Mouse (Mus musculus): ENCODE data around the gene Hmgb2. TPM values are rescaled to one million over a fixed set of nuclear protein-coding genes. Genes with fewer than 3 reads are reported as not detected.

The Hmgb2 gene
- 14.6 and 14.8 TPM in 2 replicates for total RNA-seq (2014; rRNA removed)
- polyA plus RNA-seq (2015; fragmentation: Nextera tagmentation; extraction: Ambion mirVana) = 140 and 154 TPM in 2 replicates

DNA sequence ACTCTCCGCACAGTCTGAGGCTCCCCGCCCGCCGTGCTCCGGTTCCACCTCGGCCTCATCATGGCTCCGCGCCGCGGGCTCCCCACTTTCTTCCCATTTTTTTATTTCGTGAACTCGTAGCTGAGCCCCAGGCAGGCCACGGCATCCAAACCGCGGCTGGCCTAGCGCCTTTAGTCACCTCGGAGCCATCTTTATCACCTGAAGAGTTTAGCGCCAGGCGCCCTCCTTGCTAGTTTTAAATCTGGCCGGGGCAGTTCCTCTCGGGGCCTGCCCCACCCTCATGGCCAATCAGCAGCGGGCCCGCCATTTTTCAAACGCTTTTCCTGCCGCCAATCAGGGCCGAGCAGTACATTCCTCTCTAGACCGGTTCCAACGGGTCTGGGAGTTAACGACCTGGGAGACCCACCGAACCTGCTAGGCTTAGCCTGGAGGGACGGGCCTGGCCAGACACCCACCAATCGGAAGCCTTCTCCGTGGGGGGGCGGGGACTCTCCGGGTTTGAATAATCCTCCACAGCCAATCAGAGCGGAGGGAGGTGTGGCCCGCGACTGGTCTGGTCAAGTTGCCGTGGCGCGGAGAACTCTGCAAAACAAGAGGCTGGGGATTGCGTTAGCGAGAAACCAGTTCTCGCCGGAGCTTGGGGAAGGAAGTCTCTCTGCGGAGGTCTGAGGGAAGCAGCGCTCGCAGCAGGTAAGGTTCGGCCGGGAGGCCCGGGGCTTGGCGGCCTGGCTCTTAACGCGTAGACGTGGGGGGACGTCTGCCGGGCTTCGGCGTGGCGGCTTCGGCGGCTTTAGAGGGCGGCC, at the start of gene Hmgb2:
TSS of gene Hmgb2 (plus strand) at position 592 of the 803 bp plus-strand sequence.
- TF ChIP-seq CTCF (IDR thresholded peaks at IDR 0.05; ENCODE audit: low read depth) = no peak
- WGBS = under 1% methylated on average over 60 of the region's 63 CpGs
- DNase-seq (ENCODE audit: low spot score) (peak; percentile 100), ATAC-seq (peak; percentile 100)
- Histone ChIP-seq H3K27ac (peak within 1 kb of the TSS; percentile 100), H3K4me3 (ENCODE audit: low read length) (peak within 1 kb of the TSS; percentile 94), H3K4me2 (ENCODE audit: low read depth, low read length) (peak within 1 kb of the TSS; percentile 87), H3K9ac (replicated peaks; ENCODE audit: low read length) (peak within 1 kb of the TSS; percentile 99), H3K9me3 (ENCODE audit: low read length) (no peaks in the 10 kb centered on the region), H3K27me3 (ENCODE audit: insufficient read depth, low read length) (no peaks in the 10 kb centered on the region), H3K4me1 (ENCODE audit: insufficient read depth, low read length) (no peaks in the 10 kb centered on the region), H3K36me3 (ENCODE audit: insufficient read depth, low read length) (no peaks in the 10 kb centered on the region)

GRCm38 (mm10) chr8:57462839-57463238, 48.9 kb upstream of the Hmgb2 start:
- Histone ChIP-seq H3K27me3 (ENCODE audit: insufficient read depth, low read length) (no peaks in the 10 kb centered on the region), H3K4me2 (ENCODE audit: low read depth, low read length) (no peak overlapping the region), H3K36me3 (ENCODE audit: insufficient read depth, low read length) (no peaks in the 10 kb centered on the region), H3K9ac (replicated peaks; ENCODE audit: low read length) (no peak overlapping the region), H3K27ac (no peak overlapping the region), H3K4me3 (ENCODE audit: low read length) (no peak overlapping the region), H3K9me3 (ENCODE audit: low read length) (no peaks in the 10 kb centered on the region), H3K4me1 (ENCODE audit: insufficient read depth, low read length) (no peaks in the 10 kb centered on the region)
- 59% methylated on average over 1 of the region's 1 CpGs for WGBS
- DNase-seq (ENCODE audit: low spot score) (no peak), ATAC-seq (no peak)
- TF ChIP-seq CTCF (IDR thresholded peaks at IDR 0.05; ENCODE audit: low read depth) = no peak

DNA sequence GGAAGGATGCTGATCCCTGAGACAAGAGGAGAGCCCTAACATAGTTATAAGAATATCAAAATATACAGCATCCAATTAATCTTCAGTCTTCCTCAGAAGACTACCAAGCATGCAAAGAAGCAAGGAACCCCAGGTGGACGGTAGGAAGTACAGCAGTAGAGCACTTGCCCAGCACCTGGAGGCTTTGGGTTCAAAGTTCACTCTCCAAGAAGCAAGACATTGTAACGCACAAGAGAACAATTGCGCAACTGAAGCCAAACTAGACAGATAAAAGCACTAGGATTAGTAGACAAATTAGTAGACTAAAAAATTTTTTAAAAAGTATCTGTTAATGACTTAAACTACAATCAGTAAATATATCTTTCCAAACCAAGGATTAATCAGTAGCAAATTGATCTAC, 48.0 kb upstream of the Hmgb2 start:
- Histone ChIP-seq H3K9me3 (ENCODE audit: low read length) (no peaks in the 10 kb centered on the region), H3K36me3 (ENCODE audit: insufficient read depth, low read length) (no peaks in the 10 kb centered on the region), H3K27ac (no peak overlapping the region), H3K4me2 (ENCODE audit: low read depth, low read length) (no peak overlapping the region), H3K27me3 (ENCODE audit: insufficient read depth, low read length) (no peaks in the 10 kb centered on the region), H3K4me3 (ENCODE audit: low read length) (no peak overlapping the region), H3K4me1 (ENCODE audit: insufficient read depth, low read length) (no peaks in the 10 kb centered on the region), H3K9ac (replicated peaks; ENCODE audit: low read length) (no peak overlapping the region)
- DNase-seq (ENCODE audit: low spot score) (no peak), ATAC-seq (no peak)
- 89% methylated on average over 3 of the region's 3 CpGs for WGBS
- TF ChIP-seq CTCF (IDR thresholded peaks at IDR 0.05; ENCODE audit: low read depth) = no peak

GRCm38 (mm10) chr8:57468624-57469023, 43.1 kb upstream of the Hmgb2 start:
- no peaks in the 10 kb centered on the region for H3K4me1 ChIP-seq (ENCODE audit: insufficient read depth, low read length)
- H3K9me3 ChIP-seq (ENCODE audit: low read length) = no peaks in the 10 kb centered on the region
- no peak overlapping the region for H3K4me3 ChIP-seq (ENCODE audit: low read length)
- H3K4me2 ChIP-seq (ENCODE audit: low read depth, low read length) = no peak overlapping the region
- 48% methylated on average over 5 of the region's 5 CpGs for WGBS
- no peak overlapping the region for H3K9ac ChIP-seq (replicated peaks; ENCODE audit: low read length)
- peak; percentile 51 for DNase-seq (ENCODE audit: low spot score)
- no peak for TF ChIP-seq CTCF (IDR thresholded peaks at IDR 0.05; ENCODE audit: low read depth)
- peak; percentile 61; the same call in 1 of the 2 replicates for ATAC-seq
- no peaks in the 10 kb centered on the region for H3K27me3 ChIP-seq (ENCODE audit: insufficient read depth, low read length)
- H3K36me3 ChIP-seq (ENCODE audit: insufficient read depth, low read length) = no peaks in the 10 kb centered on the region
- no peak overlapping the region for H3K27ac ChIP-seq

DNA sequence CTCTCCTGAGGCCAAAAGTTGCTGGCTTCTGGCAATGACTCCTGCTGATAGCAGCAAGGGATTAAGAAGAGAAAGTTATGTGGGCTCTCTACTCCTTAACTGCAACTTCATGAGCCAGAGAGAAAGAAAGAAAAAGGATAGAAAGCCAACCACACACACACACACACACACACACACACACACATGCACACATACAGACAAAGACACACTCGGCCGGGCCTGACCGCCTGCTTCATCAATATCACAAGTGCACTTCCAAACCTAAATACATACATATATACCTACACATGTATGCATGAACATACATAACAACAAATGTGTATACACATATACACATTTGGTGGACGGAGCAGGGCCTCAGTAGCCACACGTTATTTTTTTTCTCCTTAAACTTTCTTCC, 40.8 kb upstream of the Hmgb2 start:
- no peak overlapping the region for H3K4me2 ChIP-seq (ENCODE audit: low read depth, low read length)
- no peaks in the 10 kb centered on the region for H3K4me1 ChIP-seq (ENCODE audit: insufficient read depth, low read length)
- H3K36me3 ChIP-seq (ENCODE audit: insufficient read depth, low read length) = no peaks in the 10 kb centered on the region
- ATAC-seq (no peak), DNase-seq (ENCODE audit: low spot score) (no peak)
- no peak for TF ChIP-seq CTCF (IDR thresholded peaks at IDR 0.05; ENCODE audit: low read depth)
- WGBS = 91% methylated on average over 5 of the region's 5 CpGs
- no peak overlapping the region for H3K27ac ChIP-seq
- H3K4me3 ChIP-seq (ENCODE audit: low read length) = no peak overlapping the region
- H3K9me3 ChIP-seq (ENCODE audit: low read length) = no peaks in the 10 kb centered on the region
- H3K27me3 ChIP-seq (ENCODE audit: insufficient read depth, low read length) = no peaks in the 10 kb centered on the region
- H3K9ac ChIP-seq (replicated peaks; ENCODE audit: low read length) = no peak overlapping the region

DNA sequence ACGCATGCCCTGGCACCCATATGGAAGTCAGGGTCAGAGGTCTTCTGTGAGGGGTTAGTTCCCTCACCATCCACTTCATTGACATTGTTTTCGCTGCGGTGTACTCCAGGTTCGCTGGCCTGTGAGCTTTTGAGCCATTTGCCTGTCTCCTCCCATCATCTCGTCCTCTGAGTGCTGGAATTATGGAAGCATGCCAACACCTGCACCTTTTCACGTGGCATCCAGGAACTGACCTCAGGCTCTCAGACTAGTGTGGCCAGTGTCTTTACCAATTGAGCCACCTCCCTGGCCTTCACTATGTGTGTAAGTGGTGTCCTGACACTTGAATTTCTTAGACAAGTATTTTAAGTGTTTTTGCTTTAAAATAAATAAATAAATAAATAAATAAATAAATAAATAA, 38.0 kb upstream of the Hmgb2 start:
- TF ChIP-seq CTCF (IDR thresholded peaks at IDR 0.05; ENCODE audit: low read depth) = no peak
- Histone ChIP-seq H3K4me1 (ENCODE audit: insufficient read depth, low read length) (no peaks in the 10 kb centered on the region), H3K9me3 (ENCODE audit: low read length) (no peaks in the 10 kb centered on the region), H3K4me3 (ENCODE audit: low read length) (no peak overlapping the region), H3K4me2 (ENCODE audit: low read depth, low read length) (no peak overlapping the region), H3K9ac (replicated peaks; ENCODE audit: low read length) (no peak overlapping the region), H3K27me3 (ENCODE audit: insufficient read depth, low read length) (no peaks in the 10 kb centered on the region), H3K27ac (no peak overlapping the region), H3K36me3 (ENCODE audit: insufficient read depth, low read length) (no peaks in the 10 kb centered on the region)
- ATAC-seq (no peak), DNase-seq (ENCODE audit: low spot score) (no peak)
- 78% methylated on average over 6 of the region's 6 CpGs for WGBS

- Histone ChIP-seq H3K27ac (no peak overlapping the region), H3K36me3 (ENCODE audit: insufficient read depth, low read length) (peaks cover 7% of the 10 kb centered on the region; the same call in 1 of the 2 replicates), H3K9ac (replicated peaks; ENCODE audit: low read length) (no peak overlapping the region), H3K9me3 (ENCODE audit: low read length) (no peaks in the 10 kb centered on the region), H3K27me3 (ENCODE audit: insufficient read depth, low read length) (no peaks in the 10 kb centered on the region), H3K4me1 (ENCODE audit: insufficient read depth, low read length) (no peaks in the 10 kb centered on the region), H3K4me2 (ENCODE audit: low read depth, low read length) (no peak overlapping the region), H3K4me3 (ENCODE audit: low read length) (no peak overlapping the region)
- DNase-seq (ENCODE audit: low spot score) = no peak
- no peak for ATAC-seq
- 80% methylated on average over 3 of the region's 3 CpGs for WGBS
- TF ChIP-seq CTCF (IDR thresholded peaks at IDR 0.05; ENCODE audit: low read depth) = no peak
Observed at GRCm38 (mm10) chr8:57478406-57478805, 33.3 kb upstream of the Hmgb2 start.
